Mouse (Mus musculus): Measurements from ENCODE around the gene Cops7a. TPM values are rescaled to one million over a fixed set of nuclear protein-coding genes. Genes with fewer than 3 reads are reported as not detected.
A peak's percentile ranks its signal among the peaks of the same experiment; 100 is the strongest.

Gene Cops7a
- polyA plus RNA-seq, 1 experiment from 2014 or later = 153 TPM

DNA sequence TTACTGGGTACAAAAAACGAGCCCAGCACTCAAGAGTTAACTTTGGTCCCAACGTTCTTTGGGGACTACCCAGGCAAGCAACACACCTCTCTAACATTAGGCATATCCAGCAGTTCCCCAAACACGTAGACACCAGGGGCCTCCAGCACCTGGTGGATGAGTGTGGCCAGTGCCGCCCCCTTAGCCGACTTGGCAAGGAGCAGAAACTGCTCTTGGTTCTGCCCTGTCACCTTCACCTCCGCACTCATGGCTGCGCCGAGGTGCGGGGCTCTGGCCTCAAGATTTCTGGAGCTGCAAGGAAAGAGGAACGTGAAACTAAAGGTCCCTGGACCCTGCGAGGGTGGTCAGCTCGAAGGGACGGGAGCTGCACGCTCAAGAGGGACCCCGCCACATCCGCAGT lies 700 bp downstream of the Cops7a start:
- ATAC-seq (peak; percentile 11), DNase-seq (ENCODE audit: low read depth, low spot score) (no peak)
- POLR2A ChIA-PET = interaction anchor here (1.2 to 1.7 kb wide), 2 partner anchors 37 to 60 kb away, joined by 3 to 6 read pairs; no protein-coding TSS in a partner anchor
- no peaks in the 10 kb centered on the region for H3K27me3 ChIP-seq
- in situ Hi-C loops (cut with MboI; ENCODE audit: low pct_unique_long_range_greater_than_20kb) = no loop called here
- CTCF ChIA-PET = interaction anchor here (0.6 kb wide), 1 partner anchor 34 kb away, joined by 3 read pairs; the partner anchor contains the start of gene Mlf2
- TF ChIP-seq CTCF (IDR thresholded peaks at IDR 0.05) = no peak

DNA sequence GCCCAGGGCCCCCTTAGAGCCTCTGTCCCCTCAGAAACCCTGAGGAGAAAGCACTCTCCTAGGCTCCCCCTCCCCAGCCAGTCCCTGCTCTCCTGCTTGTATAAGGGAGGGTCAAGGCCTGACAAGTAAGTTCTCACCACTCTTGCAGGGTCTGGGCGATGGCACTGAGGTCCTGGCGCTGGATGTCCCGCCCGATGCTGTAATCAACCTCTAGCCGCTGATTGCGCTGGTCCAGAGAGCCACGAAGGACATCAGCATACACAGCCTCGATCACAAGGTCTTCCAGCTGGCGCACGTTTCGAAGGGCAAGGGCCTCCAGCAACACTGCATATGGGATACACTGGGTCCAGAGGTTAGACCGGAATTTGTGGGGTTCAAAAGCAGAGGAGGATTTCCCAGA lies 4.3 kb downstream of the Cops7a start:
- POLR2A ChIA-PET = interaction anchor here (0.6 to 1.4 kb wide), 2 partner anchors 29 to 57 kb away, joined by 4 read pairs; no protein-coding TSS in a partner anchor
- no peak for TF ChIP-seq CTCF (IDR thresholded peaks at IDR 0.05)
- no peaks in the 10 kb centered on the region for H3K27me3 ChIP-seq
- in situ Hi-C loops (cut with MboI; ENCODE audit: low pct_unique_long_range_greater_than_20kb) = no loop called here
- DNase-seq (ENCODE audit: low read depth, low spot score) (no peak), ATAC-seq (no peak)
- CTCF ChIA-PET = no interaction called here

DNA sequence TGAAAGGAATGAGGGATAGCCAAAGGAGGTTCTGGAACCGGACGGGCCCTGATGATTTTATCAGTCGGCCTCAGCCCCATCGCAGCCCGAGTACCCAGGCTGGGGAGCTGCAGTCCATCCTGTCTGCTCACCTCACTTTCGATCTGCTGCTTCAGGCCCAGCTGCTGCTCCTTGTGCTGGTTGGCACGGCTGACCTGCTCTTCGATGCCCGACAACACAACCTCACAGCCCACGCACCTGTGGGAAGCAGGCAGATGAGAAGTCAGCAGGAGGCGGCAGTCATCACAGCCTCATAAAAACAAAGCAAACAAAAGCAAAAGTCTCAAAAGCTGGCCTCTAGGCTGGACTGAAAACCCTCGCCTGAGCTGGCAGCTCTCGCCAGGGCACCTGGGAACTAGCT lies 5.4 kb downstream of the Cops7a start:
- CTCF ChIA-PET = interaction anchor here (1.2 kb wide), 1 partner anchor 56 kb away, joined by 3 read pairs; no protein-coding TSS in a partner anchor
- in situ Hi-C loops (cut with MboI; ENCODE audit: low pct_unique_long_range_greater_than_20kb) = no loop called here
- POLR2A ChIA-PET = interaction anchor here (1.4 kb wide), 1 partner anchor 28 kb away, joined by 4 read pairs; no protein-coding TSS in a partner anchor
- no peak for ATAC-seq
- H3K27me3 ChIP-seq = no peaks in the 10 kb centered on the region
- no peak for TF ChIP-seq CTCF (IDR thresholded peaks at IDR 0.05)
- DNase-seq (ENCODE audit: low read depth, low spot score) = no peak

DNA sequence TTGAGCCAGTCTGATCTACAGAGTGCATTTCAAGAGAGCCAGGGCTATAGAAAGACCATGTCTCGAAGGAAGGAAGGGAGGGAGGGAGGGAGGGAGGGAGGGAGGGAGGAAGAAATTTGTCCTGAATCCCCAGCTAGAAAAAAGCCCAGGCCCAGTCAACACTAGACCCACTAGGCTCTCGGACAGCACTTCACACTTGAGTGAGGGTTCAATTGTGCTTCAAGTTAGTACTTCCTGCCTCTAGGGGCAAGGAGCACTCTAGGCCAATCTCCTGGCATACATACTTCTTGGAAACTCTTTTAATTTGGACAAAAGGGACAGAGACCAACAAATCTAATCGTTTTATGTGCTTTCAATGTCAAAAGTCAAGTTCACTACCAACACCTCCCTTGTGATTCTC lies 7.2 kb downstream of the Cops7a start:
- ATAC-seq = no peak

DNA sequence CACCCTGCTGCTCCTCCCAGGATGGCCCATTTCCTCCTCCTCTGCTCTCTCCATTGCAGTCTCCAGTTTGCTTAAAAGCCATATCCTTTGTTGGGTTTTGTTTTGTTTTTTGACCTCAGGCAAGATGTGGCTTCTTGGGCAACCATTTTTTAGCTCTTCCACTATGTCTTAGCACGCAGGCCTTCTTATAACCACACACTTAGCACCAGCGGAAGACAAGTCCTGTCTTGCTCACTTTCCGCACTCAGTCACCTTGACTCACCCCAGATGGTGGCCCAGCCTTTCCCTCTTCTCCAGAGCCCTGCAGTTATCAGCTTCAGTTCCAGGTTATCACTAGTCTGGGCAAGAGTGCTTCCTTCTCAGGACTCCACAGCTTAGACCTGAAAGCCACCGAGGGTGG lies 10.1 kb downstream of the Cops7a start:
- in situ Hi-C loops (cut with MboI; ENCODE audit: low pct_unique_long_range_greater_than_20kb) = no loop called here
- no peaks in the 10 kb centered on the region for H3K27me3 ChIP-seq
- no peak for ATAC-seq
- no peak for TF ChIP-seq CTCF (IDR thresholded peaks at IDR 0.05)
- ChIA-PET CTCF (interaction anchor here (1.1 to 1.3 kb wide), 2 partner anchors 18 to 24 kb away, joined by 4 to 5 read pairs; partner anchors contain the start of gene Mlf2), POLR2A (no interaction called here)
- no peak for DNase-seq (ENCODE audit: low read depth, low spot score)

More for the DNA sequence above, 7.2 kb downstream of the Cops7a start:
- DNase-seq (ENCODE audit: low read depth, low spot score) = no peak
- no peak for TF ChIP-seq CTCF (IDR thresholded peaks at IDR 0.05)
- H3K27me3 ChIP-seq = no peaks in the 10 kb centered on the region
- in situ Hi-C loops (cut with MboI; ENCODE audit: low pct_unique_long_range_greater_than_20kb) = no loop called here
- ChIA-PET POLR2A (no interaction called here), CTCF (interaction anchor here (0.8 to 1.3 kb wide), 2 partner anchors 21 to 27 kb away, joined by 3 to 7 read pairs; no protein-coding TSS in a partner anchor)

DNA sequence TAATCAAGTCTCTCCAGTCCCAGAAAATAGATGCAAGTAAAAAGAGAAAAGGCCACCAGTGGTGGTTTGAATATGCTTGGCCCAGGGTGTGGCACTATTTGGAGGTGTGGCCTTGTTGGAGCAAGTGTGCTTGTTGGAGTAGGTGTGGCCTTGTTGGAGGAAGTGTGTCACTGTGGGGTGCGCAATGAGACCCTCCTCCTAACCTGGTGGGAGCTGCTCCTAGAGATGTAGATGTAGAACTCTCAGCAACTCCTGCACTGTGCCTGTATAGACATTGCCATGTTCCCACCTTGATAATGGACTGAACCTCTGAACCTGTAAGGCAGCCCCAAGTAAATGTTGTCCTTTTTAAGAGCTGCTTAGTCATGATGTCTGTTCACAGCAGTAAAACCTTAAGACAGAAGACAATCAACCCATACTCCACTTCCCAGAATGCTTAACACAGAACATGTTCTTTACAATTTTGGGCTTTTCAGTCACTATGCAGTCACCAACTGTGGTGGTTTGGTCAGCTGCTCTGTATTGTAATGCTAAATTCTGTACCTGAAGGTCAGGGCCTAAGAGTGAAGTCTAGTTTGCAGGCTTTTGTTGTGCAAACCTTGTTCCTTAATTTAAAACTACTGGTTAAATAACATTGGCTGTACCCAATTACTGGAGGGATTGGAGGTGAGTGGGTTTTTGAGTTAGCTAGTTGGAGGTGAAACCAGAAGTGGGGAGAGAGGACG lies 11.2 kb downstream of the Cops7a start:
- ChIA-PET POLR2A (no interaction called here), CTCF (interaction anchor here (1.1 to 1.3 kb wide), 2 partner anchors 17 to 23 kb away, joined by 4 to 5 read pairs; partner anchors contain the start of gene Mlf2)
- no peaks in the 10 kb centered on the region for H3K27me3 ChIP-seq
- DNase-seq (ENCODE audit: low read depth, low spot score) (no peak), ATAC-seq (no peak)
- TF ChIP-seq CTCF (IDR thresholded peaks at IDR 0.05) = no peak
- in situ Hi-C loops (cut with MboI; ENCODE audit: low pct_unique_long_range_greater_than_20kb) = no loop called here

DNA sequence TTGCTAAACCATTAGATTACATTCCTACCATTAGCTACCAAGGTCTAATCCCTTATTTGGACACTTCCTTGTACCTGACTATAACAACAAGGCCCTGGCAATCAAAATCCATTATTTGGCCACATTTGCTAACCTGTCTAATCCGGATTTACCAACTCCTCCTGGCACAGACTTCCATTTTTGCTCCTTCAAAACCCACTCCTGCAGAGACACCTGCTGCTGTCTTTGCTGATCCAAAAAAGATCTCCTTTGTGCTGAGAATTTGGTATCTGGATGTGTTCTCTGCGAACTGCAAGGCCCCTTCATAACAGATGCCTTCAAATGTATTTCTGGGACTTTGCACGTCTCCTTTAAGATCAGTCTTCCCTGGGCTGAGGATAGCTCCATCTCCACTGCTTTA lies 21.8 kb downstream of the Cops7a start:
- POLR2A ChIA-PET = no interaction called here
- no peaks in the 10 kb centered on the region for H3K27me3 ChIP-seq
- CTCF ChIA-PET = no interaction called here
- no peak for ATAC-seq
- DNase-seq (ENCODE audit: low read depth, low spot score) = no peak
- in situ Hi-C loops (cut with MboI; ENCODE audit: low pct_unique_long_range_greater_than_20kb) = no loop called here
- TF ChIP-seq CTCF (IDR thresholded peaks at IDR 0.05) = no peak

DNA sequence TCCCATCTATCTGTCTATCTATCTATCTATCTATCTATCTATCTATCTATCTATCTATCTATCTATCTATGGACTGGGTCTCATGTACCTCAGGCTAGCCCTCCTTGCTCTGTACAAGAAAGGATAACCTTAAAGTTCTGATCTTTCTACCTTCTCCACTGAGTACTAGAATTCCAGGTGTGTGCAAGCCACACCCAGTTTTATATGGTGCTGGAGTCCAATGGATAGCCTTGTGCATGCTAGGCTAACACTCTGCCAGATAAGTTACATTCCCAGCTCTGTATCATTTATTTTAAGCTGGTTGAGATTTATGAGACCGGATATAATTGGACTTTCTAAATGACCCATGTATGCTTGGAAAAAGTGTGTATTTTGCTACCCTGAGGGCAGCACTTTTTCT lies 23.7 kb downstream of the Cops7a start:
- no peak for DNase-seq (ENCODE audit: low read depth, low spot score)
- ChIA-PET CTCF (no interaction called here), POLR2A (no interaction called here)
- no peaks in the 10 kb centered on the region for H3K27me3 ChIP-seq
- in situ Hi-C loops (cut with MboI; ENCODE audit: low pct_unique_long_range_greater_than_20kb) = no loop called here
- TF ChIP-seq CTCF (IDR thresholded peaks at IDR 0.05) = no peak
- no peak for ATAC-seq

DNA sequence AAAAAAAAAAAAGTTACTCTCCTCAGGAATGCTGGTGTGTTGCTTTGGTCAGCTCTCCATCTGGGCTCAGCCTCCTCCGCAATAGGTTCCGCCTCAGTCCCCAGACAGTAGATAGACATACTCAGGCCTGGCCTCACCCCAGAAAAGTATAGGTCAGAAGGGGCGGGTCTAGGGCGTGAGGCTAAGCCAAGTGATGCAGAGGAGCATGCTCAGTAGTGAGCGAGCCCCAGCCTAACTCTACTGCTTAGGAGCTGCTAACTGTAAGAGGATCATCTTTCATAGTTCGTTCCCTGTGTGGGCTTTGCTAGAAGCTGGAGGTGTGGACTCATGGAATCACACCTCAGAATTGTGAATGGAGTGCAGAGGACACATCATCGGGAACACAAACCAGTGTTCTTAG lies 26.8 kb downstream of the Cops7a start:
- TF ChIP-seq CTCF (IDR thresholded peaks at IDR 0.05) = no peak
- H3K27me3 ChIP-seq = no peaks in the 10 kb centered on the region
- in situ Hi-C loops (cut with MboI; ENCODE audit: low pct_unique_long_range_greater_than_20kb) = no loop called here
- DNase-seq (ENCODE audit: low read depth, low spot score) (no peak), ATAC-seq (no peak)
- ChIA-PET CTCF (interaction anchor here (2.1 to 2.6 kb wide), 2 partner anchors 19 to 34 kb away, joined by 6 to 7 read pairs; no protein-coding TSS in a partner anchor), POLR2A (no interaction called here)

DNA sequence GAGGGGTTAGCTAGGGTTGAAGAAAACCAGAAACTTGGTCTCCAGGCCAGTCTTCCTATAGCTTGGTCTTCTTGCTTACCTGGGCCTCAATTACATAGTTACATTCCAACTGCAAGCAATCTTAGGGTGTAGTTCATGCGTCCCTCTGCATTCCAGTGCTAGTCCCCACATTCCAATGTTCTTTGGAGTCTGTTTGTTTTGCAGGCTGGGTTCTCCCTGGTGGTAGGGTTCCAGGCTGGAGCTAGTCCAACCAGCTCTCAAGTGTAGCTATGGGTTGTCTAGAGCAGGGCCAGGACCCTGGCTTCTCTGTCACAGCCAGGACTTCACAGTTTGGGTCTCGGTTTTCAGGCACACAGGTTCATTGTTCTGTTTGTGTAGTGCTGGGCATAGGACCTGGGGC lies 27.8 kb downstream of the Cops7a start:
- no peaks in the 10 kb centered on the region for H3K27me3 ChIP-seq
- in situ Hi-C loops (cut with MboI; ENCODE audit: low pct_unique_long_range_greater_than_20kb) = no loop called here
- ATAC-seq (no peak), DNase-seq (ENCODE audit: low read depth, low spot score) (no peak)
- ChIA-PET CTCF (interaction anchor here (0.8 to 2.6 kb wide), 4 partner anchors 18 to 33 kb away, joined by 3 to 7 read pairs (median 5); no protein-coding TSS in a partner anchor), POLR2A (interaction anchor here (0.5 to 0.9 kb wide), 2 partner anchors 10 to 27 kb away, joined by 3 read pairs; no protein-coding TSS in a partner anchor)
- no peak for TF ChIP-seq CTCF (IDR thresholded peaks at IDR 0.05)

DNA sequence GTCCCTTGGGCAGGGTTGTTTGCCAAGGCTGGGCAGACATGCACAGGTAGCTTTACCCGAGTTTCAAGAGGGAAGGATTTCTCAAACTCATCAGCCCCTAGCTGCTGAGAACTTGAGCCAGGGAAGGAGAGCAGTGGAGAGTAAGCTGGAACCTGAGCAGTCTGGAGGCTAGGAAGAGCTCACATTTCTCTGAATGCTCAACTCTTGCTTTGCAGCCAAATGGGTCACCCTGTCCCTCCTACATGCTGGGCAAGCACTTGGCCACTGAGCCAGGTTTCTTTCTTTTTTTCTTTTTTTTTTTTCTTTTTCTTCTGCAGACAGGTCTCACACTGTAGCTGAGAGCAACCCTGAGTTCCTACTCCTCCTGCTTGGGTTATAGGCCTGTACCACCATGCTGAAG lies 28.7 kb downstream of the Cops7a start:
- no peak for TF ChIP-seq CTCF (IDR thresholded peaks at IDR 0.05)
- no peaks in the 10 kb centered on the region for H3K27me3 ChIP-seq
- CTCF ChIA-PET = interaction anchor here (1.1 to 2.6 kb wide), 3 partner anchors 18 to 33 kb away, joined by 4 to 7 read pairs (median 6); no protein-coding TSS in a partner anchor
- POLR2A ChIA-PET = interaction anchor here (0.8 to 0.9 kb wide), 2 partner anchors 11 to 103 kb away, joined by 3 read pairs; partner anchors contain the start of gene Ing4
- in situ Hi-C loops (cut with MboI; ENCODE audit: low pct_unique_long_range_greater_than_20kb) = no loop called here
- DNase-seq (ENCODE audit: low read depth, low spot score) (no peak), ATAC-seq (no peak)
